Mouse (Mus musculus) thymus, postnatal 14 days (tissue): Measurements from ENCODE around the gene Olfr1426.
"Not testable (repeated sequence)": the region's sequence is repeated elsewhere in the genome, so short reads cannot be mapped to it uniquely, and the experiment has no call there.

Source experiments
- DNase-seq: peaks from one replicate; pipeline ENCODE4 v3.0.0; 2021

Gene Olfr1426

GRCm38 (mm10) chr19:12091913-12092312 lies at the start of gene Olfr1426:
TSS of gene Olfr1426 (minus strand) at chr19:12092013.
- no peak for DNase-seq

- DNase-seq, result no peak
Observed at GRCm38 (mm10) chr19:12134289-12134688, 42.5 kb upstream of the Olfr1426 start.

- no peak for DNase-seq
Observed at GRCm38 (mm10) chr19:12123103-12123502, 31.3 kb upstream of the Olfr1426 start, which contains the start of gene Olfr76. TSS of gene Olfr76 (minus strand) at chr19:12123203.

GRCm38 (mm10) chr19:12116464-12116863 lies 24.7 kb upstream of the Olfr1426 start:
- no peak for DNase-seq

DNA sequence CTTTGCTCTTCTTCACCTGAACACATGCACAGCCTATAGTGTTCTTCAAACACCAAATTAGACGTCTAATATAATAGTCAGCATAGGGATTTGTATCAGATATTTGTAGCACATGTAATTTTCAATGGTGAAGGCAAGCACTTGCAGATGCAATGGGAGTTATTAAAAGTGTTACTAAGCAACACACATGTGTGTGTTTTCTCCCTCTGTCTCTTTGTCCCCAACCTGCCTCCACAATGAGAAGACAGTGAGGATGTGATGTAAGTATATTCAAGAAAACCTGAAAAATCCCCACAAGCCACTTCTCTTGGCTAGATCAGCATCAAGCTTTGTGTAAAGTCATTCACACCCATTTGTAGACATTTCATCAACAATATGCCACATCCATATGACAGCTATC lies 24.0 kb upstream of the Olfr1426 start, which contains the start of gene Olfr1428:
Gene Olfr1428 (minus strand): TSS at position 101 of the 400 bp plus-strand sequence.
- DNase-seq, result no peak

DNA sequence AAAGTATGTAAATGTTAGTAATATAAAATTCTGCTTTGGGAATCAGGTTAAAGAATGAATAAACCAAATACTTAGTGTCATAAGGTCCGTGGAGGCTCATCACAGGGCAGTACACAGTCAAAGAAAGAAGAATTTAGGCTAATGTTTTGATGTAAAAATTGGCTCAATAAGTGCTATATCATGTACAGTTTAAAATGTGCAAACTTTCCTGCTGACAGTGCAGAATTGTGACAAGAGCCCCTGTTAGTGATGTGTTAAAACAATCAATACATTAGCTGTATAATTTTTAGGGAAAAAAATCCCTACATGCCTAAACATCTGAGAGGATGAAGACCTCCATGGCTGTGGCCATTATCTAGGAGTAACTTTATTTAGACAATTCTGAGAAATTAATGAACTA lies 22.0 kb upstream of the Olfr1426 start:
- no peak for DNase-seq

DNA sequence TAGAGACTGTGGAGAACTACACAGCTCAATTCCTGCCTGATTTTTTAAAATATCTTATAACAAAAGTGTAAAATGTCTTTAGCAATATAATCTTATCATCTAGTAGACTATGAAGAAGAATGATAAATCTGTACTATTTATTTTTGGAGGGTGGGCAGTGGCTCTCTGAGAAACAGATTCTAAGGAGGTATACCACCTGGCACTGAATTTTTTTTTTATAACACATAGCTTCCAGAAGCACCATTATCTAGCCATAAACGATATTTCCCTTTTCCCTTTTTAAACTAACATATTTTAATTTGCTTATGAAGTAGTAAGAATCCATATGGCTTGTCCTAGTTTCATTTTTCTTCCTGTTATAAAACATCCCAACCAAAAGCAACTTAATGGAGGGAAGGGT lies 12.7 kb upstream of the Olfr1426 start:
- no peak for DNase-seq

DNA sequence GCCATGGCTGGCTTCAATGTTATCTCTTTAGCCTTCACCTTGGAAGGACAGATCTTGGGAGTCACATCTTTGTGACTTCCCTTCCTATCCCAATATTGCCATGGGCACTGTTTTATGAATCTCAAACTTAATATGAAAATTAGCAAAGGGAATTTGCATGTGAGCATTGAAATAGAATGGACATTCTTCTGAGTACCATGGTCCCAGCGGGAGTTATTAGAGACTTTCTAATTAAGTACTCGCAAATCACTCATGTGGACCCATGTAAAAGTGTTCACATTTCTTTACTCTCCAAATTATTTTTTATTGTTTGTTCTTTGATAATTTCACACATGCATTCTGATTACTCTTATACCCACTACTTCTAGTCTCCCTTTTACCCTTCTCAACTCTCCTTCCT lies 11.4 kb upstream of the Olfr1426 start, which contains the start of gene Olfr1427:
Gene Olfr1427 (minus strand): TSS at position 101 of the 400 bp plus-strand sequence.
- DNase-seq, result no peak

DNA sequence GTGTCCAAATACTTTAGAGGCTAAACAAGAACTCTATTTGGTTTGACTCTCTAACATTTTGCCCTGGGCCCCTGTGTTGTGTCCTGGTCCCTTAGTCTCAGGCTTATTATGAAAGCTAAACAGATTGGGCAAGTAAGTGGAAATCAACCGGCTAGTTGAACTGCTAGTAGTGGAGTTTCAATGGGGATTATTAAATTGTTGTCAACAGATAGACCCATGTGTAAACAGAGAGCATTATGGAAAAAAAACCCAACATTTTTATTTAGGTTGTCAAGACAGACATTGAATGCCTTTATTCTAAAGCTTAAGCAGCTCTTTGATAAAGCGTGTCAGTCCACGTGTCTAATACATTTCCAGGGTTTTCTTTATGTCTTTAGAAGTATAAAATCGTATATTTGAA lies 14.2 kb downstream of the Olfr1426 start, which contains the start of gene Olfr1425:
Gene Olfr1425 (minus strand): TSS at position 101 of the 400 bp plus-strand sequence.
- DNase-seq, result not testable (repeated sequence)

DNA sequence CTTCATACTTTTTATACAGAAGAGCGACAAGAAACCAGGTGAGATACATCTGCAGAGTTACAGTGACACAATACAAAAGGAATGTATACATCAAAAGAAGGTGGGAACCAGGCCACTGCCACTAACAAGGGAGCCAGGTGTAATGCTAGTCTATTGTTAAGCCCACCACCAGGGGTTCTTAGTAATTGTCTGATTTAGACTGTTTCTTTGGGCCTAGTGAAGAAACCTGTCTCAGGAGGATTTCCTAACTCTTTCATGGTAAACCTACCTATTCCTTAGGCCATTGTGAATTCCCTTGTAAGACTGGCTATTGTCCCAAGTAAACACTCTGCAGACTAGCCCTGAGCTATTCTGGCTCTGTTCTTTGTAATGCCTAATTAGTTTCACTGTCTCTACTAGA lies 22.3 kb downstream of the Olfr1426 start:
- not testable (repeated sequence) for DNase-seq

GRCm38 (mm10) chr19:12067806-12068205 lies 24.0 kb downstream of the Olfr1426 start:
- not testable (repeated sequence) for DNase-seq

- not testable (repeated sequence) for DNase-seq
Observed at GRCm38 (mm10) chr19:12062582-12062981, 29.2 kb downstream of the Olfr1426 start, which contains the start of gene Olfr1424. TSS of gene Olfr1424 (minus strand) at chr19:12062682.

DNA sequence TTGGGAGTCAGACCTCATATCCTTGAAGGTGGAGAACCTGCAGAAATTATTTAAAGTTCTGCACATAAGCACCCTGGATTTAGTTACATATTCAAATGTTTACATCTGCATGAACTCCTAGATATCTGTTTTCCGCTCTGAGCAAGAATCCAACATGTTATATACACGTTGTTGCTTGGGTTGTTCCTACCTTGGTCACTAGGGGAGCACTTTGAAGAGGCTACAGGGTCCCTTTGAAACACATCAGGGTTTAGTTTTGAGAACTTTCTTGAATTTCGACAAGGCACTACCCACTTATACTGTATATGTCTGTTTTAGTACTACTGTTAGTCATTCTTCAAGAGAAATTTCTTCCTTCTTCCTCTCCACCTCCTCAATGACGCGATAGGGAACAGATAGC lies 48.6 kb downstream of the Olfr1426 start:
- DNase-seq, result no peak

DNA sequence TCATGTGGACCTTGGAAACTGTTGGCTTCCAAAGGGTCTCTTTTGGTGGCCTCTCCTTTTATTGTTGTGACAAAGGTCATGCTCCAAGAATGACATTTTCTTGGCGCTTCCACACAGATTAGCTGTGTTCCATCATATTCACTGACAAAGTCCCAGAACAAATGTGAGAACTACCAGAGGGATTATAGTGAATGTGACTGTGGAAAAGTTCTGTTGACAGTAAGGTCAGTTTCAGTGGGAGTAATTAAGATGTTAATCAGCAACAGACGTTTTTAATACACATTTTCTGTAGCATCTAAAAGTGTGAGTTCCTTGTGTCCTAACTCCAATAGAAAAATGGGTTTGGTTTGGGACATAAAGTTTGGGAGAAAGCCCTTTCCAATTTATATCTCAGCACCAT lies 50.6 kb downstream of the Olfr1426 start, which contains the start of gene Olfr1423:
Gene Olfr1423 (minus strand): TSS at position 101 of the 400 bp plus-strand sequence.
- DNase-seq, result no peak

DNA sequence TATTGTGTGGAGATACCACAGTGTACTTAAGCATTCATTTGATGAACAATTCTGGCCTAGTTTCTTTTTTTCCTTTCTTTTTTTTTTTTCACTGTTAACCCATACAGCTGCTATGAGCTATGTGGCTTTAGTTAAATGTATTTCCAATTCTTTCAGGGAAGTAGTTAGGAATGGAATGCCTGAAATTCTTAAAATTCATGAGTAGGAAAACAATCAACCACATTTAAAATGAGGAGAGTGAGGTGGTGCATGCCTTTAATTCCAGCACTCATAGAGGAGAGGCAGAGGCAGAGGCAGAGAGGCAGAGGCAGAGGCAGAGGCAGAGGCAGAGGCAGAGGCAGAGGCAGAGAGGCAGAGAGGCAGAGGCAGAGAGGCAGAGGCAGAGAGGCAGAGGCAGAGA lies 54.1 kb downstream of the Olfr1426 start:
- DNase-seq, result no peak
